Mouse (Mus musculus): ENCODE data around the gene Evl. TPM values are rescaled to one million over a fixed set of nuclear protein-coding genes. Genes with fewer than 3 reads are reported as not detected.

Gene Evl
- total RNA-seq, 2 experiments from 2014 or later: 184 to 192 TPM

Small RNA genes within 50 kb of the gene (microRNA-seq; reads per million reads assigned to microRNA genes)
- gene Gm23872: 0 reads per million in 2 experiments
- 1,821 to 2,204 reads per million in 2 experiments for gene Mir342

Other genes with a start within 250 kb of the Evl start
- gene Hhipl1, start 248.4 kb upstream of the Evl start, total RNA-seq (2021): 1 to 10 TPM; 6.1 to 6.4 TPM
- gene Cyp46a1, start 220.3 kb upstream of the Evl start, total RNA-seq (2021): 100 to 1,000 TPM; 159 to 175 TPM
- 10 to 100 TPM; 46.1 to 50.2 TPM for gene Eml1, start 183.8 kb upstream of the Evl start, total RNA-seq (2021)
- gene Degs2, start 147.6 kb downstream of the Evl start, total RNA-seq (2021): 1 to 10 TPM; 2.6 to 5.4 TPM
- 10 to 100 TPM; 54.7 to 55.3 TPM for gene Yy1, start 238.3 kb downstream of the Evl start, total RNA-seq (2021)

All from layer of hippocampus, adult 18-20 months (tissue).